Mouse (Mus musculus): ENCODE measurements at regions not wholly inside any gene's neighbourhood (a gene's known extent, or its start where the extent isn't known, plus 50 kb on each side); places are given as distances from the start of the nearest gene placed in this dataset.

DNA sequence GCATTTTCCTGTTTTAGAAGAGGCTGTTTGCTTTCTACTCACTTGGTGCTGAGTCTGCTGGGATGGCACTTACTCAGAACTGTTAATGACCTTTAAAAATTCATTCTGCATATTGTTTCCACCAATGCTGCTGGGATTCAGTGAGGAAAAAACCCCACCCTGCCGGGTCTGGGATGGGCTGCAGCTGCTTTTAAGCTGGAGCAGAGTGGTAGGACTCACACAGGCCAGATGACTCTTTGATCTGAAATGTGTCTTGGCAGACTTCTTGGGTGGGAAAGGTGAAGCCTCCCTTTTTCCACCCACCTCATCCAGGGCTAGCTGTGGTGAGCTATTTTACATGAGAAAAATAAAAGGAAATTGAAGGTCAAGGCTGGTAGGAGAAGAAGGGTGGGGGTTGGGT is 56.4 kb upstream of the Ddhd1 start:
- no peak for DNase-seq

DNA sequence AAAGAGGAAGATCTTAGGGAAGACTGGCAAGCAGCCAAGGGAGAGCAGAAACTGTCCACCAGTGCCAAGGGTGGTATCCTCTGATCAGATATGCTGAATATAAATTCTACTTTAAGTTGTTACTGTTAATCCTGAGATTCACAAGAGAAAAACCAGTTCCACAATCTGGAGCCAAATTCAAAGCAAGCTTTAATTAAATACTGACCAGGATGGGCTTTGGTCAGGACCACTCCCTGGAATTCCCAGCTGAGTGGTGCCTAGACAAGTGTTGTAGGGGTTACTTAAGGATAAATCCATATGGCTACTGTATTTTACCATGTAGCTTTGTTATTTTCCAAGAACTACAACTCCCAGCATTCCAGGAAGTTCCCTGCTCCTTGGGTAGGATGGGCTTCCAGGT is 56.8 kb upstream of the Ddhd1 start:
- no peak for DNase-seq

DNA sequence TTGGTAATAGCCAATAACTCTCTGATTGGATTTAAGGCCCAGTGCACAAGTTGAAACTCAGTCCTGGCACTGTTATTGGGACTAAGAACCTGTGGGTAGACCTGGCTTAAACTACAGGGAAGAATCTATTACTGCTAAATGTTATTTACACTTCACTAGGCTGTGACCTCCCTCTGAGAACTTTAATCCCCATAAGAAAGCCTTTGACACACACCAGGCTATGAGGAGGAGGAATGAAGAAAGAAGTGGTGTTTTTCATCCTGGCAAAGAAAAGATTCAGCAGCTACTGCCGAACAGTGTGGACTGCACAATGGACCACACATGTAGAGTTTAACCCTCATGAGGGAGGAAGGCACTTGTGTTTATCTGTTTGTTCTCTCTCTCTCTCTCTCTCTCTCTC is 58.2 kb upstream of the Ddhd1 start:
- no peak for DNase-seq

DNA sequence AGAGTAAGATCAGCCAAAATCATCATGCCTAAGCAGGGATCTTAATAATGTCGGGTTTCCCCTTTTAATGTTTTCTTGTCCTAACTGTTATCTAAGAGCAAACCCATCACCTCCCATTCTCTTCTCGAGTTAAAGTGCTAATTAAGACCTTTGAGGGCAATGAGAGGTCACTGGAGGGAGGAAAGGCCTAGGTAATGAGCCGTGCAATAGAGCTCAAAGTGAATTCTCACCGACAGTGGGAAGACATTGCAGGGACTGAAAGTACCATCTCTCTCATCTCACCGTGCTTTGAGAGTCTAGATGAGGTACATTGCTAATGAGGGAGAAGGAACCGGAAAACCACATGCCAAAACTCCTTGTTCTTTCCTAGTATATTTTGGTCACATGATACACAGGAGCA is 64.9 kb upstream of the Ddhd1 start:
- DNase-seq: no peak

DNA sequence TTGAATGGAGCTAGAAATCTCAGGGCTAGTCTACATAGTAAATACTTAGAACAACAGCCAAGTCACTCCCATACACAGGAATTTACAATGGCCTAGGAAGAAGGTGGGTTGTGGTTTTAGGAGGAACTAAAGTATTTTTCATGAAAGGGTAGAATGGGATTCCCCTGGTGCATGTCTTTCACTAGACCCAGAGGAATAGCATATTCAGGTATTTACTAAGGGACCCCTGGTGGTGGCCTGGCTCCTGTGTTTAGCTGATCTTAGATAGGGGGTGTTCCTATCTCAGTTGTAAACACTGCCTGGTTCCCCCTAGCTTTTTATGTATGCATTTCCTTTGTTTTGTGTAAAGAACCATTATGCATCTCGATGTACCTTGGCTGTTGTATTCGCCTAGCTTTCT is 66.4 kb upstream of the Ddhd1 start:
- no peak for DNase-seq

DNA sequence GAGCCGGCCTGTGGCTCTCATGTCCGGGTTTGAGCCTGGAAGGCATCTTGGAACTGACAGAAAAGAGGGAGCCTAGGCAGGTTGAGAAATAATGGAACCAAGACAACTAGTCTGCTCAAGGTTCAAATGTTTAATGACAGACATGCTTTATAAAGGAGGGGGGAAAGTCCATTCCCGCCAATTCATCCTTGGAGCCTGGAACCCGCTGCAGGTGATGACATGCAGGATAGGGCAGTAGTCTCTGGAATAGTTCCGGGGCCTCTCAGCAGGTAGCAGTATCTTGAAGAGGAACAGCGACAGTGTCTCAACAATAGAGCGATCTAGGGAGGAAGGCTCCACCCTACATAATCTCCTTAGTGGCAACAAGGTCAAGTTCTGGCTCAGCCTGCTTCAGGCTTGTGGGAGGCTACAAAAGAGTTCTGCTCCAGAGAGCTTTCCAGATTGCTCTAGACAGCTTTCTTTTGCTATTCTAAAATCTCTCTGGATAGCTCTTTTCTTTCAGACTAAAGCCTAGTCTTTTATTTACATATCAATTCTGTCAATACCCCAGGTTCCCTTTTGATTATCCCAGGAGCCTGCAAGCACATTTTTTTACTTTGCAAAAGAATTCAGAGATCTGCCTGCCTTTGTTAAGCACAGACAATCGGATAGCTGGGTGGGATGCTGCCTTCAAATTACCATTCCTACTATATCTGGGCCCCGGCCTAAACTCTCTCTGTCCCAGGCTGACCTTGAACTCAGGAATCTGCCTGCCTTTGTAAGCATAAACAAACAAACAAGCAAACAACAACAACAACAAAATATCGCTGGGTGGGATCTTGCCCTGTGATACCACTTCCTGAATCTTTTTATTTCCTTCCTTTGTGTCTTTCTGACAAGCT is 76.8 kb upstream of the Ddhd1 start:
- DNase-seq: no peak

DNA sequence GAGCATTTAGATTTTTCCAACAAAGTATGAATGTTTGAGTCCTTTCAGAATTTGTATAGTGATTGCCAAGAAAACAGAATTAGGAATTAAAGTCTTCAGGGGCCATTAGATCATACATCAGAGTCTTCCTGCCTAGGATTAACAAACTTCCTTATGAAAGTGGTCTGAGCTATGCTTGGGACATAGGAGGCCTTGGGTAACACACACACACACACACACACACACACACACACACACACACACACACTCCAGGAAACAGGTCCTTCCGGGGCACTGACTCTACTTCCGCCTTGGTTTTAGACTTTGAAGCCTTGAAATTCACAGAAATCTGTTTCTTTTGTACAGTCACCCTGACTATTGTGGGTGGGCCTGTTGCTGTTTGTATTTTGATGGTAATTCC is 80.0 kb upstream of the Ddhd1 start:
- no peak for DNase-seq

DNA sequence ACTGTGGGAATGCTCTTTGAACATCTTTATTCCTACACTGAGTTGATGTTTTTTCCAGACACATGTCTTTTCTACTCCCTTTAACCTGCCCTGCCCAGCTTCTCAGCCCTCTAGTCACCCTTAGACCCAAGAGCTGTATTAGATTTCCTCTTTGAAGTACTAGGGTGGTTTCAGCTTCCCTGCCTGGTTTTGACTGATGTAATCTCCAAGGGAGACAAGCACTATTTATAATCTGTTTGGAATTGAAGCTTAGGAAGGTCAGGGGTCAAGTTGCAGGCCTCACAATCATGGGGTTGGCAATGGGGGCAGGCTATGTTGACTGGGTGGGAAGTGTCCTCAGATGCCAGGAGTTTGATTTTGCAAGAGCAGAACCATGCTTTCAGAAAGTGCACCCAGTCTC is 81.7 kb upstream of the Ddhd1 start:
- DNase-seq: peak; percentile 16

DNA sequence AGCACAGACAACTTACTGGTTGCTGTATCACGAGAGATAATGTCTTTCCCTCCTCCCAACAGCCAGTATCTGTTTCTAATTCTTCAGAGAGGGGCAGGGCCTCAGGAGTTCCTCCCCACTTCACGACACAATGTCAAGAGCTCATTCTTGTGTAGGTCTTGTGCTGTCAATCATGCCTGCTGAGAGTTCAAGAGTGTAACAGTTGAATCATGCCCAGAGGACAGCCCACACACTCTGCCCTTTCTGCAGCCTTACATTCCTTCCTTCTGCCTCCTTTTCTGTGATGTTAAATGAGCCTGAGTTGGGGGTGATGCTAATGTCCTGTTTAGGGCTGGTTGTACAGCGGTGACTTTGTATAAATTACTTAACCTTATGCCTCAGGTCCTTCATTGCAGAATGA is 82.7 kb upstream of the Ddhd1 start:
- no peak for DNase-seq

DNA sequence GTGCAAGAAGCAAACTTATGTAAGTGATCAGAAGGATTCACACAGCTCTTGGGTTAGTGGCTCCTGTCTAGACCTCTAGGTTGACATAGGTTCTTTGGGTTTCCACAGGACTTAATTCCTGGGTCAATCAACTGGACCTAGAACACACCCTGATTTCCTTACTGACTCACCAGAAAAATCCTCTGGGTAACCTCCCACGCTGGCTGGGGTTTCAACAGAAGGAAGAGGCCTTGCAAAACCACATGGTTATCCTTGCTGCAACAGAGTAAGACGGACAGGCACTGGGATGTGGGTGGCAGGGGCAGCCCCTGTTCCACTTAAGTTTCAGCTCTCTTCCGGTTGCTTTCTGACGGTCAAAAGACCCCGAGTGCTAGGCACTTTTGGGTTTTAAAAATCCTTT is 88.2 kb upstream of the Ddhd1 start:
- peak; percentile 10 for DNase-seq

DNA sequence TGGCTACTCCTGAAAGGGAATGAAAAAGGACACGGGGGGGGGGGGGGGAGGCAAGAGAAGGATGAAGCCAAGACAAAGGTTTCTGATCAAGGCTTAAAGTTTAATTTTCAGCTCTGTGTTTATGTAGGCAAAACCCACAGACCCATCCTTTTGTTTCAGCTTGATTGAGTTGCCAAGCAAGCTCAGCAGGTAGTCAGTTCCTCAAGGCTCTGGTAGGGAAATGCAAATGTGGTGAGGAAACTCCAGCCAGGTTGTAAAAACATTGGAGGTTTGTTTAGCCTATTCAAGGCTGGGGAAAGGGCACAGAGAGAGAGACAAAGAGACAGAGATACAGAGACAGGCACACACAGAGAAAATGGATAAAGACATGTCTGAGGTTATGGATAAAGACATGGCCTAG is 99.4 kb upstream of the Ddhd1 start:
- no peak for DNase-seq

DNA sequence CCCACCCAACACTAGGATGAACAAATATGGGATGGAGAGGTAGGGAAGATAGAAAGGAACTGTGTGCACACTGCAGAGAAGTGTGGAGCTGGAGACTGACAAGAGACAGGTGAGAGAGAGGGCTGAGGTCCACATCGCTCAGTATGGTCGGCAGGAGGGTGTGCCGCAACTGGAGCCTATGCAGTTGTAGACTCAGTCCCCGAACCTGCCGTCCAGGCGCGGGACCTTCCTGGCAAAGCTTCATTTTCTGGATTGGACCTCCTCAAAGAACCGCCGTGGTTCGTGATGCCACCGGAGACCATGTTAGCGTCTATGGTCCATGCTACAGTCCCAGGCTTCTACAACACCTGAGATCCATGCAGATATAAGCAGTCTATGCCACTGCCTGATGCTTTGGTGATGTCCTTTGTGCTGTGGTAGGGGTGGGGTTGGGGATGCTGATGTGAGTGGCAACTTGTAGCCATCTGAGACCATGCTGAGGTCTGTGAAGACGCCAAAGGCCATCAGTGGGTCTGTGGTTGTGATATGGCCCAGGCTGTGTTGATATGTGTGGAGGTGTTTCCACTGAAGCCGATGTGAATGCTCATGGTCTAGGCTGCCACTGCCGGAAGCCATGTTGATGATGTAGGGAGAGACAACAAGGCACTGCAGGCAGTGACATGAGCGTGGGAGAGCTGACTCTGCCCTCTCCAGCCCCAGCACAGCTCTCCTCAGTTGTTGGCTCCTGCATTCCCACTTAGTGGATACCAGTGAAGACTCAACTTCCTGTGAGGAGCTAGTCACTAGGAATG is 103.1 kb upstream of the Ddhd1 start:
- no peak for DNase-seq

DNA sequence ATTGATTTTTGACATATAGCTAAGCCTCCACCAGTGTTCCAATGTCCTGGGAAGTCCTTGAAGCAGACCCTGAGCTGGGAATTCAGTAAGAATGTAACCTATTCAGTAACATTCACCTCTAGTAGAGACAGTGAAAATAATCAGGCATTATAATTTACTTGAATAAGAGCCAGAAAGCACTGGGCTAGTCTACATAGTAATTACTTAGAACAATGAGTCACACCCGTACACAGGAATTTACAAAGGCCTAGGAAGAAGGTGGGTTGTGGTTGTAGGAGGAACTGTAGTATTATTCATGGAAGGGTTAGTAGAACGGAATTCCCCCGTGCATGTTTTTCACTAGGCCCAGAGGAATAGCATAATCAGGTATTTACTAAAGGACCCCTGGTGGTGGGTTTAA is 106.3 kb upstream of the Ddhd1 start:
- no peak for DNase-seq

DNA sequence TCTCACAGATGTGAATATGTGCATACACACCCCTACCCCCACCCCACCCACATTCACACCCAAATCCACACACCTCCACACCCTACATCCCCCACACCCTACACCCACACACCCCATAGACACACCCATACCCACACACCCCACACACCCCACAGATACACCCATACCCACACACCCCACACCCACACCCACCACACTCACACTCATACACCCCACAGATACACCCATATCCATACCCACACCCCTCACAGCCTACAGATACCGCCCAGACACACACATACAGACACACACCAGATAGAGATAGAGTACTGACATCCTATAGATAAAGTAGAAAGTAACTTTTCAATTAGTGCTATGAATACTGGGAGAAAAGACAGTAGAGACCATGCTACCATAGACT is 108.6 kb upstream of the Ddhd1 start:
- no peak for DNase-seq

DNA sequence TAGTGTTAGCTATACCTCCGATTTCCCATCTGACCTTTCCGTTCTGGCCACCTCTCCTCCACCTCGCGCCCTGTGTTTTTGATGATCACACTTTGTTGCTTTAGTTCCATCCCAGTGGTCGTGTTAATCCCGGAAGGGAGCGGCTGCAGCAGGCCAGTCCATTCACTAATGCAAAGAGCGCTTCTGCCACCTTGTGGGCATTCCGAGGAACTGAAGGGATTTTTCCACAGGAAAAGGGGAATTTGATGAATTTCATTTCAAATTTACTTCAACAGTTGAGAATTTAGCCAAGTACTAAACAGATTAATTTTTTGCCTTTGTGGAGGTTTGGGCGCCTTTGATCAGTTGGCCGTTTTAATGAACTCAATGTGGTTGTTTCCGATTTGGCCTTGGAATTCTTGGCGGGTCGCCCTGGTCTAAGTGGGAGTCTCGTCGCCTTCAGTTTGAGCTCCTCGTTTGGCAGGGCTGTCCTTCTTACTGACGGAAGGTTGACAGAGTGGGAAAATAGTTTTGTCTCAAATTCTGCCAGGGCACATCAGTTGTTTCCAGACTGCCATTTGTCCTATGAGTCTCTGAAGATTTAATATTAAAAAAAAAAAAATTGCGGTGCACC is 114.8 kb upstream of the Ddhd1 start:
- DNase-seq: peak; percentile 55

DNA sequence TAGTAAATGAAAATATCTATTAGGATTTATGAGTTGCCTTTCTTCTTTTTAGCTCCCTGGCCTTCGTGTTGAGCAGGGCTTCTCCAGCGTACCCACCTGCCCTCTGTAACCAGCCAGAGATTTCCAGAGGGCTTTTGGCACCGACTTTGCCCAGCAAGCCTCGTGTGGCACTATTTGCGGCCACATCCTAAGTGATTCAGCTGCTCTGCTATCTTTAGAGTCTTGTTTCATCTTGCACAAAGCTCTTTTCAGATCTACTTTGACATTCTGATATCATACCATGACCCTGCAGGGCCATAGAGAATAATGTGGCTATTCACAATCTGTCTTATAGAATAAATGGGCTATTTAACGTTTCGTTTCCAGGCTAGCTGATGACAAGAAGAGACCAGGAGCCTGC is 115.4 kb upstream of the Ddhd1 start:
- DNase-seq: no peak

DNA sequence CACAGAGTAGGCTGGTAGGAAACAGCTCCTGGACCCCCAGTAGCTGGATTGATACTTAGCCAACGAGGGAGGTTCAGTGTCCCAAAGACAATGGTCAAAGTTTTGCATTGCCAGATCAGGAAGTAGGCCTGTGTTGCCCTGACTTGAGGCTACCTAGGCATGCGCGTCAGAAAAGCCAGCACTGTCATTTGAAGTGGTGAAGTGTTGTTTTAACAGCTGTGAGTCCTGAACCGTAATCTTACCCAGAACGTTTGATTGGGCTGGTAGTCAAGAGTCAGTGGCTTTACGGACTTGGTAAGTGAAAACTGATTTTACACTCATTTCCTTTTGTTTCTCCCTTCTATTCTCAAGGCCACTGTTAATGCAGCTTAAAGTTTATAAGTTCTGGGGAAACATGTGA is 123.9 kb upstream of the Ddhd1 start:
- no peak for DNase-seq

DNA sequence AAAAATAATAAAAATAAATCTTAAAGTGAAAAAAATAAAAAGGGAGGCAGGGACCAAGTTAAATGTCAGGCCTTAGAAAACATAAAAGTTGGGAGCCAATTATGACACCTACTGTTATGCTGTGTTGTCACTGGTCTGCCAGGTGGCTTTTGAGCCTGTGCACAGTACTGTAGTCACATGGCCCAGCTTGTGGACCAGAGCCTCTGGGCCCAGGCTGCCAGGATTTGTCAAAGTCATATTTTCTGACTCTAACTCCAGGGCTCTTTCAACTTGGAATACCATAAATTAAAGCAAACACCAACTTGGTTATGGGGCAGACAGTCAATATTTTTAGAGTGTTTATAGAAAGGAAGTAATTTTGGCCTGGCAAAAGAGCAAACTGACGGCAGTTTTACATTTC is 137.0 kb upstream of the Ddhd1 start:
- DNase-seq: no peak

DNA sequence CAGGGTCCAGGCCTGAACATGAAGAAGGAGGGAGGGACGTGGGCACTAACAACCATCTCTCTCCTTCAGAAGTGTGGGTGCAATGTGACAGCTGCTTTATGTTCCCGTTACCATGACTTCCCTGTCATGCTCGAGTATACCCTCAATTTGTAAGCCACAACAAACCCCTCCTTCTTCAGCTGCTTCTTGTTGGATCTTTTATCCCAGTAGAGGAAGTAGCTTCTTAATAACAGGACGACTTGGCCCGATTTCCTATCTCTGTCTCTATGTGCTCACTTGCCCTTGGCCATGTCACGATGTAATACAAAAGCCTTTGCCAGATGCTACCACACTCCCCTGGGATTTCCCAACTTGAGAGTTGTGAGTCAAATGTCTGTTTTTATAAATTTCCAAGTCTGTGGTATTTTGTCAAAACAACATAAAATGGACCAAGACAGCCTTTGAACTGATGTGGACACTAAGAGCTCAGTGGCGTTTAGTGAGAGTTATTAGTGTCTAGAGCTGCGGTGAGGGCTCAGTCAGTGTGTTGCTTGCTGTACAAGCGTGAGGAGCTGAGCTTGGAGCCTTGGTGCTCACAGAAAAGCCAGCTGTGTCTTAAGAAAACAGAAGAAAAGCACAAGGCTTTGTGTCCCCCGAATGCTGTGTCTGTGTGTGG is 138.8 kb upstream of the Ddhd1 start:
- peak; percentile 74 for DNase-seq

DNA sequence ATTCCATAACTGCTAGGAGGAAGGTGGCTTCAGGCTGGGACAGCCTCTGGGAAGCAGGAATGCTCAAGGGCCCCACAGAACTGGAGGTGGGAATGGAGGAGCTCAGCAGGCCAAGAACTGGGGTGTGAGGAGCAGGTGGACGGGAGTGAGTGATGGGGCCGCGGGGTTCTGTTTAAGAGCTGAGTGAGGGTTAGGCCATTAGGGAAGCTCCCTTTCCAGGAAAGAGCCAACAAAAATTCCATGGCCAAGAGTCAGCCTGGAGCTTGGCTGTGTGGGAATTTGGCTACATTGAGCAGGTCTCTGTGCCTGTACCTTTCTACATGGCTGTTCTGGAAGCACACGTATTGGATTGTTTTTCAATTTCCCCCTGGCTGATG is 139.4 kb upstream of the Ddhd1 start:
- DNase-seq: no peak

DNA sequence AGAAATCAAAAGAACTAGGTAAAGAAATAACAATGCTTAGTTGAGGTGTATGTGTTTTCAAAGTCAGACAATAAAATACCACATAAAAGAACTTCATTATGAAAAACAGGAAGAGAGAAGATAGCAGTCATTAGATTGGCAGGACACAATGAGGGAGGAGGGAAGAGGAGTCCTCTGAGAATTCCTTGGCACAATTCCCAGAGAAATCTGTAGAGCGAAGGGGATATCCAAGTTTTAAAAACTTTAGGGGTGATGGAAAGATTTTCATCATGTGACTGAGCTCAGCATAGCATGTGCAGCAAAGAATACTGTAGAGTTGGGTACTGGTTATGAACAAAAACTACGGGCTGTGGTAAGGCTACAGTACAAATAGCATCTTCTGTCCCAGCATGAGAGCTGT is 141.3 kb upstream of the Ddhd1 start:
- no peak for DNase-seq

DNA sequence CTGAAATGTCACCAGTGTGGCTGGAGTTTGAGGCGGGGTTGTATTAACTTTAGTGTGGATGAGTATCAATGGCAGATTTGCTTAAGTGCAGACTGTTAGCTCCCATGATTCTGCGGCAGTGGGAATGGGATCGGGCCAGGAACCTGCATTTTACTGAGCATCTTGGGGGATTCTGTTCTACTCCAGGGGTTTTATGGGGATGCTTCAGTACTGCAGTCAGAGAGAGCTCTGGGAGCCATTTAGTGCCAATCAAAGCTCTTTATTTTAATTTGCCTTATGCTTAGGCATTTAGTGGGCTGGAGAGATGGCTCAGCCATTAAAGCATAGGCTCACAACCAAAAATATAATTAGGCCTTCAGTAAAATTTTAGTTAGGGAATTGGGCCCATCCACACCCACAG is 148.0 kb upstream of the Ddhd1 start:
- no peak for DNase-seq
